Mouse (Mus musculus) embryonic facial prominence, embryonic 15.5 days (tissue): ENCODE data around the gene Sirt3. TPM values are rescaled to one million over a fixed set of nuclear protein-coding genes. Genes with fewer than 3 reads are reported as not detected.
A peak's percentile ranks its signal among the peaks of the same experiment; 100 is the strongest.

Source experiments
- ATAC-seq: fragments of 200-750 bp; cut with Nextera tagmentation; 2 replicates; pipeline ENCODE4 v1.8.0; 2017; ENCODE audit warnings: low read depth, moderate TSS enrichment; ENCODE audit not compliant: insufficient number of reproducible peaks, low FRiP score, low TSS enrichment
- H3K27ac ChIP-seq: fragments of 300-500 bp; sonication (generic); replicated peaks from 2 replicates; pipeline ENCODE4 v1.5.1; 2015; ENCODE audit warnings: mild to moderate bottlenecking, inconsistent platforms
- H3K27me3 ChIP-seq: fragments of 300-500 bp; sonication (generic); 2 replicates; pipeline ENCODE4 v1.6.1; 2015; ENCODE audit warnings: inconsistent platforms
- H3K36me3 ChIP-seq: fragments of 300-500 bp; sonication (generic); 2 replicates; pipeline ENCODE4 v1.6.1; 2015; ENCODE audit warnings: mild to moderate bottlenecking, inconsistent platforms
- H3K4me1 ChIP-seq: fragments of 300-500 bp; sonication (generic); 2 replicates; pipeline ENCODE4 v1.6.1; 2015; ENCODE audit warnings: inconsistent platforms
- H3K4me2 ChIP-seq: fragments of 300-500 bp; sonication (generic); replicated peaks from 2 replicates; pipeline ENCODE4 v1.6.1; 2015; ENCODE audit warnings: mild to moderate bottlenecking, inconsistent platforms
- H3K4me3 ChIP-seq: fragments of 300-500 bp; sonication (generic); replicated peaks from 2 replicates; pipeline ENCODE4 v1.5.1; 2015; ENCODE audit warnings: mild to moderate bottlenecking, inconsistent platforms
- H3K9ac ChIP-seq: fragments of 300-500 bp; sonication (generic); 2 replicates; pipeline ENCODE4 v1.6.1; 2015; ENCODE audit warnings: inconsistent platforms
- H3K9me3 ChIP-seq: fragments of 300-500 bp; sonication (generic); replicated peaks from 2 replicates; pipeline ENCODE4 v1.6.1; 2016; ENCODE audit warnings: inconsistent platforms
- WGBS: fragments of 180-500 bp; shearing (Covaris S2); methylation state at CpG from one replicate; pipeline ENCODE4 v1.1.7; 2015; 5-methylcytosine and 5-hydroxymethylcytosine counted together
- polyA plus RNA-seq: library from polyadenylated mRNA; unstranded; fragments of >200 nt; fragmentation: Nextera tagmentation; extraction: Ambion mirVana; gene quantifications from 2 replicates; pipeline ENCODE4 v1.2.1, GENCODE M21; 2015

The Sirt3 gene
- polyA plus RNA-seq, 1 experiment from 2014 or later, result 27.4 TPM

GRCm38 (mm10) chr7:140858746-140859145 is 23.4 kb downstream of the Sirt3 start:
- no peaks in the 10 kb centered on the region for H3K27me3 ChIP-seq
- no peak for ATAC-seq
- H3K9ac ChIP-seq, result peak overlapping the region; percentile 85; the same call in 1 of the 2 replicates
- H3K9me3 ChIP-seq, result no peaks in the 10 kb centered on the region
- H3K4me1 ChIP-seq, result peaks cover 34% of the 10 kb centered on the region
- H3K36me3 ChIP-seq, result peaks cover 59% of the 10 kb centered on the region
- 95% methylated on average over 8 of the region's 8 CpGs for WGBS
- no peak overlapping the region for H3K27ac ChIP-seq
- peak overlapping the region; percentile 90 for H3K4me3 ChIP-seq
- peak overlapping the region; percentile 99 for H3K4me2 ChIP-seq

GRCm38 (mm10) chr7:140857550-140858505 is 24.3 kb downstream of the Sirt3 start, which contains the start of gene Bet1l:
Bet1l (minus strand) TSS chr7:140857577.
- H3K27me3 ChIP-seq, result no peaks in the 10 kb centered on the region
- 33% methylated on average over 40 of the region's 40 CpGs for WGBS
- ATAC-seq, result peak; percentile 8; the same call in 1 of the 2 replicates
- H3K9ac ChIP-seq, result peak within 1 kb of the TSS; percentile 85
- H3K4me3 ChIP-seq, result peak within 1 kb of the TSS; percentile 90
- H3K36me3 ChIP-seq, result peaks cover 60% of the 10 kb centered on the region
- no peaks in the 10 kb centered on the region for H3K9me3 ChIP-seq
- H3K4me2 ChIP-seq, result peak within 1 kb of the TSS; percentile 99
- peaks cover 34% of the 10 kb centered on the region for H3K4me1 ChIP-seq
- peak within 1 kb of the TSS; percentile 92 for H3K27ac ChIP-seq

DNA sequence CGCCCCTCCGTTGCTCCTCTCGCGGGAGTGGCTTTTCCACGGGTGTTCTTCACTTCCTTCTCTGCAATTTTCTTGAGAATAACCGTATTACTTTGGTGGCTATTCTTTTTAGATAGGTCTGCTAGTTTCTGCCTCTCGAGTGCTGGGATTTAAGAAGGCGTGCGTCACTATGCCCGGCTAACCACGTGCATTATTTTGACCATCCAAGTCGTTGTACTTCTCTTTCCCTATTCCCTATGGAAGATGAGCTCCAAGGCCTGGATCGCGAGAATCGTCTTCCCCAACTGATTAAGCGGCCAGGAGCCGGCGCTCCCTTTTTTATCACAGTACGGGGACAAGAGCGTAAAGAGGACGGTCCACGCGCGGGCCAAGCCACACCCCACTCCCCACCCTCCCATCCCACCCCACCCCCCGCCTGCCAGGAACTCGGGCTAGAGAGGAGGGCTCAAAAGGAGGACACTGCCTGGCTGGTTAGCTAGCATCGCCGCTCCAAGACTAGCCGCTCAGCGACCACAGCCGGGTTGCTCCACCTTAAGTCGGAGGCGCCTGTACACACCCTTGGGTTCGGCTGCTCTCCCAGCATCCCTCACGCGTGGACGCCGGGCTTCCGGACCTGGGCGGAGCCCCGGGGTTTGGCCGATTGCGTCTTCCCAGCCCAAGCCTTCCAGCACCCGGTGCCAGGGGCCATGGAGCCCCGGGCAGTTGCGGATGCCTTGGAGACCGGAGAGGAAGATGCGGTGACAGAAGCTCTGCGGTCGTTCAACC is 25.1 kb downstream of the Sirt3 start, which contains the start of gene Ric8a:
TSS of gene Ric8a (plus strand) at position 173 of the 765 bp plus-strand sequence.
- Histone ChIP-seq H3K9ac (peak within 1 kb of the TSS; percentile 85), H3K27ac (peak within 1 kb of the TSS; percentile 92), H3K4me2 (peak within 1 kb of the TSS; percentile 99), H3K4me1 (peaks cover 34% of the 10 kb centered on the region), H3K9me3 (no peaks in the 10 kb centered on the region), H3K4me3 (peak within 1 kb of the TSS; percentile 90), H3K36me3 (peaks cover 60% of the 10 kb centered on the region), H3K27me3 (no peaks in the 10 kb centered on the region)
- ATAC-seq, result peak; percentile 87
- WGBS, result under 1% methylated on average over 50 of the region's 50 CpGs

DNA sequence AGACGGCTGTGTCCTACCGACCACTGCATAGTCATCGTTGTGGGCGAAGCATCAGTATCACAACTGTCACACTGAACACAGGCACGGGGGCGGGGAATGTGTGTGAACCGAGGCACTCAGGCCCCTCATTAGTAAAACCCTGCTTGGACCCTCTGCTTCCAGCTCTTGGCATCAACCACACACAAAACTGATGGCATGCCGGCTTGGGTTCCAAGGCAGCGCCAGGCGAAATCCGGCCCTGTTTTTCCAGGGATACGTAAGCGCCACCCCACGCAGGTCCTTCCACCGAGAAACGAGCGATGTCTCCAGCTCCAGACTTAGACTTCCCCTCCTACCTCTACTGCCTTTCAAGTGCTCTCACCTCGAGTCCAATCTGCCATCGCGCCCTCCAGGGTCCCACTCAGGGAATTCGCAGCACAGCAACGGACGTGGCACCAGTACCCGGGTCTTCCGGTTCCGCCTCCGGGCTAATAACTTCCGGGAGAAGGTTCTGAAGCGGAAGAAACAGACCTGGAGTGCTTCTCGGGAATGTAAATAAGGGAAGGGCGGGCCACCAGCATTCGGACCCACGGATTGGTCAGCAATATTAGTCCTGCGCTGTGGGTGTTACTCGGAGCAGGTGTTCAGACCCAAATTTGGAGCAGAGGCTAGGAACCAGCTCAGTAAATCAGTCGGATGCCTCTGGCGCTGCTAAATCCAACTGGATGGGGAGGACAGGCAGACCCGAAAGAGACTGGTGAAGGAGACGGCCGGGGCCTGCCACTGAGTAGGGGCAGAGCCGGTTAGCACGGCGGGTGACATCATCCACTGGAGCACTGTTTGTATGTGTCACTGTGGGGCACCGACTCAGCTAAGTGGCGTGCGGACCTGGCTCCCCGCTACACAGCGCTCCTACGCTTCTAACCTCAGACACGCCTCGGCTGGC is 26.0 kb downstream of the Sirt3 start, which contains the start of gene Gm45785:
TSS of gene Gm45785 (minus strand) at position 472 of the 925 bp plus-strand sequence.
- no peaks in the 10 kb centered on the region for H3K9me3 ChIP-seq
- H3K27me3 ChIP-seq, result no peaks in the 10 kb centered on the region
- peak; percentile 74 for ATAC-seq
- H3K9ac ChIP-seq, result peak within 1 kb of the TSS; percentile 85
- H3K4me3 ChIP-seq, result peak within 1 kb of the TSS; percentile 90
- WGBS, result under 1% methylated on average over 51 of the region's 51 CpGs
- peaks cover 34% of the 10 kb centered on the region for H3K4me1 ChIP-seq
- peaks cover 58% of the 10 kb centered on the region for H3K36me3 ChIP-seq
- H3K27ac ChIP-seq, result peak within 1 kb of the TSS; percentile 92
- peak within 1 kb of the TSS; percentile 99 for H3K4me2 ChIP-seq

- Histone ChIP-seq H3K27me3 (no peaks in the 10 kb centered on the region), H3K9ac (peak overlapping the region; percentile 85), H3K4me1 (peaks cover 34% of the 10 kb centered on the region), H3K4me3 (peak overlapping the region; percentile 90), H3K27ac (no peak overlapping the region), H3K9me3 (no peaks in the 10 kb centered on the region), H3K4me2 (peak overlapping the region; percentile 99), H3K36me3 (peaks cover 49% of the 10 kb centered on the region)
- no peak for ATAC-seq
- 71% methylated on average over 9 of the region's 9 CpGs for WGBS
Observed at GRCm38 (mm10) chr7:140855181-140855580, 26.9 kb downstream of the Sirt3 start.

GRCm38 (mm10) chr7:140854483-140854882 is 27.6 kb downstream of the Sirt3 start:
- 89% methylated on average over 18 of the region's 18 CpGs for WGBS
- no peak overlapping the region for H3K27ac ChIP-seq
- no peaks in the 10 kb centered on the region for H3K9me3 ChIP-seq
- peaks cover 29% of the 10 kb centered on the region for H3K4me1 ChIP-seq
- no peaks in the 10 kb centered on the region for H3K27me3 ChIP-seq
- peak overlapping the region; percentile 99 for H3K4me2 ChIP-seq
- peaks cover 42% of the 10 kb centered on the region for H3K36me3 ChIP-seq
- no peak overlapping the region; the same call in 1 of the 2 replicates for H3K4me3 ChIP-seq
- no peak overlapping the region for H3K9ac ChIP-seq
- ATAC-seq, result no peak

DNA sequence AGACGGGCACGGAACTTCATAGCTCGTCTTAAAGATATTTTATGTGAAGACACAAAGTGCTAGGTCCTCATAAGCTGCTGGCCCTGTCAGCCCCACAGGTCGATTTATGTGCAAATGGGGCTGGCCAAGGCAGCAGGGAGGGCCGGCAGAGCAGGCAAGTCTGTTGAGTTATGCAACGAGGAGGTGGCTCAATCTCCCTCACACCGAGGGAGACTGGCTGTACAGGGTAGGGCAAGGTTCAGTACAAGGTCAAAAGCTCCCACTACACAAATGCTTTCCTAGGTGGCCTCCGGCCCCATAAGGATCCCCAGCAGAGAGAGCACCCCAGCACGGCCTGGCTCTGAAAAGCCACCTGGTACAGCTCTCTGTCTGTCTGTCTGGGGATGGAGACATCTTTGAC is 28.7 kb downstream of the Sirt3 start:
- Histone ChIP-seq H3K36me3 (peaks cover 33% of the 10 kb centered on the region), H3K4me3 (no peak overlapping the region), H3K9me3 (no peaks in the 10 kb centered on the region), H3K9ac (no peak overlapping the region), H3K27ac (no peak overlapping the region), H3K4me1 (peaks cover 18% of the 10 kb centered on the region), H3K27me3 (no peaks in the 10 kb centered on the region), H3K4me2 (no peak overlapping the region)
- WGBS, result 77% methylated on average over 9 of the region's 9 CpGs
- ATAC-seq, result no peak

DNA sequence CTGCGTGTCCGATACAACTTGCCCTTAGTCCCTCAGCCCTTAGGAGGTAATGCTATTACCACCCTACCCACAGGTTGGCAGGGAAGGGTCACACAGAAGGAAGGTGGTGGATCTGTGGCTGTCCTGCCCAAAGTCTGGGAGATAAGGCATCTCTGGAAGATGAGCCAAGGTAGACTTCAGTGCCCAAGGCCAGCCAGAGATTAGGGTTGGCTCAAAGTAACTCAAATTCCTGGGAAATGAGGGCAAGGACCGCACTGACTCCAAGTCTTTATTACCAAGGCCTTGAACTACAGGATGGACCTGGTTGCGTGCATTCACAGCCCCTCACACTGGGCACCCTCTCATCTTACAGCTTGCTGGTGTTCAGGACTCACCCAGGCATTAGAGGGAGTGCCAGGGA is 30.2 kb downstream of the Sirt3 start:
- Histone ChIP-seq H3K9me3 (no peaks in the 10 kb centered on the region), H3K4me2 (no peak overlapping the region), H3K27me3 (no peaks in the 10 kb centered on the region), H3K36me3 (peaks cover 33% of the 10 kb centered on the region), H3K27ac (no peak overlapping the region), H3K4me3 (no peak overlapping the region), H3K9ac (no peak overlapping the region), H3K4me1 (peaks cover 15% of the 10 kb centered on the region)
- 97% methylated on average over 4 of the region's 4 CpGs for whole genome bisulfite sequencing
- ATAC-seq, result no peak

DNA sequence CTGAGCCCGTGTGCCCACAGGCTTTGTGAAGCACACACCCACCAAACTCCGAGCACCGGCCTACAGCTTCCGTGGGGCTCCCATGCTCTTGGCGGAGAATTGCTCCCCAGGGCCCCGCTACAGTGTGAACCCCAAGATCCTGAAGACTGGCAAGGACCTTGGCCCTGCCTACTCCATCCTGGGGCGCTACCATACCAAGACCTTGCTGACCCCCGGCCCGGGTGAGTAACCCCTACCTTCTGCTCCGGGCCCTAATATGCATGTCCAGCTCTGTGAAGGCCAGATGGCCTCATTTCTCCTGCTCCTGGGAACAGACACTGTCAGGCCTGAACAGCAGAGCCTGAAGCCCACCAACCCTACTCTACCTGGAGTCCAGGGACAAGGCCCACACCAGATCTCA is 33.5 kb downstream of the Sirt3 start:
- Histone ChIP-seq H3K4me1 (peaks cover 5% of the 10 kb centered on the region; the same call in 1 of the 2 replicates), H3K9ac (no peak overlapping the region), H3K9me3 (no peaks in the 10 kb centered on the region), H3K27me3 (peaks cover 8% of the 10 kb centered on the region), H3K4me2 (no peak overlapping the region), H3K36me3 (peaks cover 23% of the 10 kb centered on the region), H3K27ac (no peak overlapping the region), H3K4me3 (no peak overlapping the region)
- no peak for ATAC-seq
- 90% methylated on average over 10 of the region's 10 CpGs for WGBS
